Mouse (Mus musculus) stomach, postnatal 0 days (tissue): ENCODE data around the gene Vta1.

Experiments
- CTCF ChIP-seq: IDR thresholded peaks from 2 replicates; pipeline ENCODE4 v1.5.1; 2016; ENCODE audit warnings: antibody characterized with exemption, low read depth, mild to moderate bottlenecking, moderate library complexity
- EP300 ChIP-seq: optimal IDR thresholded peaks from 2 replicates; pipeline ENCODE3; 2016; ENCODE audit warnings: antibody characterized with exemption

- no peak for TF ChIP-seq CTCF
- TF ChIP-seq EP300, result no peak
Measured at GRCm38 (mm10) chr10:14703830-14704420, 1.4 kb downstream of the Vta1 start.
